Mouse (Mus musculus) bone marrow macrophage, adult 2 months (primary cell): Measurements from ENCODE around the gene Csnk1e.

Experiments
- CTCF ChIP-seq: IDR thresholded peaks from 2 replicates; pipeline ENCODE4 v1.5.1; 2012; ENCODE audit warnings: low read depth, mild to moderate bottlenecking, low read length, moderate library complexity
- POLR2A ChIP-seq: IDR thresholded peaks from 2 replicates; pipeline ENCODE4 v1.6.1; 2012; ENCODE audit warnings: mild to moderate bottlenecking, low read depth, low read length, borderline replicate concordance

GRCm38 (mm10) chr15:79392527-79392926, 62.8 kb downstream of the Csnk1e start:
- TF ChIP-seq POLR2A, result no peak
- TF ChIP-seq CTCF, result no peak
